Mouse (Mus musculus) hindbrain, postnatal 0 days (tissue): ENCODE results near the gene Wscd2. TPM values are rescaled to one million over a fixed set of nuclear protein-coding genes. Genes with fewer than 3 reads are reported as not detected.
A peak's percentile ranks its signal among the peaks of the same experiment; 100 is the strongest.
"Not testable (repeated sequence)": the region's sequence is repeated elsewhere in the genome, so short reads cannot be mapped to it uniquely, and the experiment has no call there.

ENCODE experiments used
- ATAC-seq: fragments of 200-750 bp; cut with Nextera tagmentation; 2 replicates; pipeline ENCODE4 v1.8.0; 2017; ENCODE audit warnings: mild to moderate bottlenecking, moderate TSS enrichment, moderate library complexity
- DNase-seq: peaks from one replicate; pipeline ENCODE4 v3.0.0-alpha.2; 2015; ENCODE audit warnings: low spot score
- H3K27ac ChIP-seq: fragments of 300-500 bp; sonication (generic); 2 replicates; pipeline ENCODE4 v1.5.1; 2014; ENCODE audit warnings: mild to moderate bottlenecking
- H3K27me3 ChIP-seq: fragments of 300-500 bp; sonication (generic); 2 replicates; pipeline ENCODE4 v1.6.1; 2014; ENCODE audit warnings: low read length, mixed read lengths; ENCODE audit not compliant: insufficient read depth
- H3K36me3 ChIP-seq: fragments of 300-500 bp; sonication (generic); 2 replicates; pipeline ENCODE4 v1.6.1; 2014; ENCODE audit warnings: low read length, mixed read lengths; ENCODE audit not compliant: insufficient read depth
- H3K4me1 ChIP-seq: fragments of 300-500 bp; sonication (generic); 2 replicates; pipeline ENCODE4 v1.6.1; 2014; ENCODE audit warnings: antibody characterized with exemption, low read length, mixed read lengths; ENCODE audit not compliant: insufficient read depth
- H3K4me2 ChIP-seq: fragments of 300-500 bp; sonication (generic); 2 replicates; pipeline ENCODE4 v1.6.1; 2014; ENCODE audit warnings: low read depth, mild to moderate bottlenecking, low read length, moderate library complexity, mixed read lengths
- H3K4me3 ChIP-seq: fragments of 300-500 bp; sonication (generic); 2 replicates; pipeline ENCODE4 v1.5.1; 2014; ENCODE audit warnings: low read length
- H3K9ac ChIP-seq: fragments of 300-500 bp; sonication (generic); replicated peaks from 2 replicates; pipeline ENCODE4 v1.6.1; 2014; ENCODE audit warnings: mild to moderate bottlenecking, low read length, moderate library complexity, mixed read lengths
- H3K9me3 ChIP-seq: fragments of 300-500 bp; sonication (generic); 2 replicates; pipeline ENCODE4 v1.6.1; 2016; ENCODE audit warnings: low read length, mixed read lengths
- CTCF ChIP-seq: IDR thresholded peaks from 2 replicates; pipeline ENCODE4 v1.5.1; 2016; ENCODE audit warnings: antibody characterized with exemption, control low read depth, low read depth
- WGBS: fragments of 180-500 bp; shearing (Covaris S2); extraction: QIAGEN DNeasy Blood & Tissue Kit; methylation state at CpG from one replicate; pipeline ENCODE4 v1.1.7; 2014; 5-methylcytosine and 5-hydroxymethylcytosine counted together
- polyA plus RNA-seq: library from polyadenylated mRNA; unstranded; fragments of >200 nt; fragmentation: Nextera tagmentation; extraction: Ambion mirVana; gene quantifications from 2 replicates; pipeline ENCODE4 v1.2.1, GENCODE M21; 2015
- total RNA-seq: library from RNA; depleted of rRNA; stranded (reverse); fragments of >200 nt; gene quantifications from 2 replicates; pipeline ENCODE4 v1.2.3, GENCODE M21; 2014

Gene Wscd2
- total and polyA plus RNA-seq, 2 experiments from 2014 or later = 9.8 to 33.8 TPM

DNA sequence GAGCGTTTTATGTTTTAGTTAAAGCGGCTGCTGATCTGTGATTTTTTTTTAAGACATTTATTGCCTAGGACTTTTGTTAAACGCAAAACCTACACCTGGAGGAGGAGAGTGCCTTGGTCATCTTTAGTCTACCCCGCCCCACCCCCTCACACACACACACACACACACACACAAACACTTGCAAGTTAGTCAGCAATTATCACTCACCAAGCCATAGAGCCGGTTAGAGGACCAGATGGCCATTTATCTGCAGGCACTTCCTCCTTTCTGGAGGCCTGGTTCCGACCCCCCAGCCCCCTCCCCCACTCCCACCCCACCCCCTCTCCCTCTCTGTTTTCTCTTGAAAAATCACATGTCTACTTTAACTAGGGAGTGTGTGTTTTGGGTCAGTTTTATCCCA, 94.3 kb downstream of the Wscd2 start:
- Histone ChIP-seq H3K27ac (no peak overlapping the region), H3K9me3 (no peaks in the 10 kb centered on the region), H3K4me1 (no peaks in the 10 kb centered on the region), H3K9ac (no peak overlapping the region), H3K36me3 (no peaks in the 10 kb centered on the region), H3K4me3 (no peak overlapping the region), H3K27me3 (no peaks in the 10 kb centered on the region), H3K4me2 (no peak overlapping the region)
- TF ChIP-seq CTCF = no peak
- no peak for DNase-seq
- ATAC-seq = no peak
- WGBS = 53% methylated on average over 6 of the region's 6 CpGs

DNA sequence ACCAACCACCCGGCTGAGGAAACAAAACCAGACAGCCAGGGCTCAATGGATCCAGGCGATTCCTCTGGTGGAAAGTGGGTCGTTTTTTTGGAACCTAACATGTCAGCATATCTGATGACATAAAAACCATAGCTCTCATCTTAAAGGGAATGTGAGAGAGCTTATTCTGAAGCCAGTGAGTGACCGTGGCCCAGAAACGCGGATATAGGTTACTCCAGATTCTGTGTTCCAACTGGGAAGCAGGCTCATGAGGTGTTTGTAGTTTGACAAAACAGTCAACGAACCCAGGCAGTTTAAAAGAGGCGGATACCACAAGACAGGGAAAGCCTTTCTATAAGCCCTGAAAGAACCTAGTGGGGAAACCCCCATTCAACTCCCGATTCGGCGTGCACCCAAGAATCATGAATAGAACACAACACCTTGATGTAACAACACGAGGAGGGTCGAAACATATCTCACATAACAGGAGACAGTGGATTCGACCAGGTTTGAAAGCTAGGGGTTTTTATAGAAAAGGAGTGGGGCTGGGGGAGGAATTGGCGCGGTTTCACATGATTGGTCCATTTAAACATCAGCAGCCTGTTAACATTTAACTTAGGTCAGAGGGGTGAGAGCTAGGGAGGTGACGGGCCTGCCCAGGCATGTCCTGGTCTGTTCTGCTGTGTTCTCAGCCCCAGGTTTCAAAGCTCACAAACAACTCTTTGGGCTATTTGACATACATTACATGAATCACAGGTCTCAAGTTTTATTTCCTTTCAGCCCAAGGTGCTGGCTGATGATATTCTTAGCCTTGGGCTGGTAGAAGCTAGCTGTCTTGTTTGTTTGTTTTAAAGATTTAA, 95.7 kb downstream of the Wscd2 start:
- H3K27me3 ChIP-seq, H3K4me2 ChIP-seq, H3K4me3 ChIP-seq, H3K9me3 ChIP-seq, H3K36me3 ChIP-seq, DNase-seq, H3K4me1 ChIP-seq, ATAC-seq, H3K27ac ChIP-seq, H3K9ac ChIP-seq: not testable (repeated sequence)
- WGBS = 78% methylated on average over 17 of the region's 17 CpGs

DNA sequence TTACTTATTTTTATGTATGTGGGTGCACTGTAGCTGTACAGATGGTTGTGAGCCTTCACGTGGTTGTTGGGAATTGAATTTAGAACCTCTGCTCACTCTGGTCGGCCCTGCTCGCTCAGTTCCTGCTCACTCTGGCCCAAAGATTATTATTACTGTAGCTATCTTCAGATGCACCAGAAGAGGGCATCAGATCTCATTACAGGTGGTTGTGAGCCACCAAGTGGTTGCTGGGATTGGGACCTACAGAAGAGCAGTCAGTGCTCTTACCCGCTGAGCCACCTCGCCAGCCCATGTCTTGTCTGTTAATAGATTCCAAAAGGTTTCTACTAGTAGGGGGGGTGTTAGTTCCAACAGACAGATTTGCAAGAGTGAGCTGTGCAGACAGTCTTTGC, 96.3 kb downstream of the Wscd2 start:
- WGBS = 52% methylated on average over 5 of the region's 5 CpGs
- H3K4me2 ChIP-seq = not testable (repeated sequence)

DNA sequence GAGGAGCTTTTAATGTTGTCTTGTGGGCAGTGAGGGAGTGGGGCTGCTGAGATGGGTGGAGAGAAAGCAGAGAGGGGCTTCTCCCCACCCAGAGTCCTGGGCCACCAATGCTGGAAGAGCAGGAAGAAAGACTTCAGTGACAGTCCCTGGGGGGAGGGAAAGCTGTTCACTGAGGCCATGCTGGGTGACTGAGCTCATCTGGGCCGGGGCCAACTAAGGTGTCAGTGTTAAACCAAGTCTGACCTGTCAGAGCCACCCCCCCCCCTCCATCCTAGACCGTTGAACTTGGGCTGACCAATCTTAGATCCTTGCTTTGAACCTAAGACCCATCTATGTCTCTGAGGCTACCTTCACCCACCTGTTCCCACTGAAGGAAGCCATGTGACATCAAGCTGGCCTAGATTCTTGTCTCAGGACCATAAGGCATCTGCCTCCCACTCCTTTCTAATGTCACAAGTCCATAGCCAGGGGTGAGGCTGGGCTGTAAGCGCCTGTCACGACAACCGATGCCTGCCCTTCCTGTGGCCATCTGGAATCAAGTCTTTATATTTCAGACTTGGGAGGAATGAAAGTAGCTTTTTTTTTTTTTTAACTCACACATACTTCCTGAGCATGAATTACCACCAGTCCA, 100.0 kb downstream of the Wscd2 start:
- TF ChIP-seq CTCF = no peak
- 72% methylated on average over 5 of the region's 5 CpGs for WGBS
- Histone ChIP-seq H3K27me3 (no peaks in the 10 kb centered on the region), H3K9ac (no peak overlapping the region), H3K4me2 (no peak overlapping the region), H3K9me3 (no peaks in the 10 kb centered on the region), H3K4me3 (no peak overlapping the region), H3K4me1 (peaks cover 18% of the 10 kb centered on the region), H3K36me3 (no peaks in the 10 kb centered on the region), H3K27ac (no peak overlapping the region)
- ATAC-seq (no peak), DNase-seq (no peak)

More for the DNA sequence above, 96.3 kb downstream of the Wscd2 start:
- H3K27ac ChIP-seq, H3K36me3 ChIP-seq, H3K4me3 ChIP-seq, H3K9ac ChIP-seq, H3K27me3 ChIP-seq, DNase-seq, ATAC-seq, H3K4me1 ChIP-seq, H3K9me3 ChIP-seq: not testable (repeated sequence)
- TF ChIP-seq CTCF = peak; percentile 53

DNA sequence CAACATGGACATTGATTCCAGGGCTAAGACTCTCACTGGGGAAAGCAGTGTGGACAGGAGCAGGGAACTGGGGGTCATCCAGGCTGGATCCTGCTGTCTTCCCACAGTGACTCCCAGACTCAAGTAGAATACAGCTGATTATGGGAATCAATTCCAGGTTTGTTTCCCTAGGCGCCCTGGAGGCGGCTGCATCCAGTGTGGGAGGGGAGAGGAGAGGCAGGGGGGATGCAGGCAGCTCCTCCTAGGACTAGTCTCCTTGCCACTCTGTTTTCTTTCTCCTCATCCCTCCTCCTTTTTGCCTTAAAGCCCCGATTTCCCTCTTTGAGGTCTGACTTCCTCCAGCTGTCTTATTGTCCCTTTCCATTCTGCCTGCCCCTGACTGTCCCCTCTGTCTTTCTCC, 101.0 kb downstream of the Wscd2 start:
- Histone ChIP-seq H3K9me3 (no peaks in the 10 kb centered on the region), H3K27me3 (no peaks in the 10 kb centered on the region), H3K36me3 (no peaks in the 10 kb centered on the region), H3K27ac (peak overlapping the region; percentile 76), H3K4me1 (peaks cover 18% of the 10 kb centered on the region), H3K9ac (0 out of 2 replicates have a peak overlapping the region, but pooled peaks have one; percentile 9), H3K4me2 (no peak overlapping the region), H3K4me3 (no peak overlapping the region)
- 13% methylated on average over 3 of the region's 3 CpGs for WGBS
- DNase-seq (no peak), ATAC-seq (no peak)
- no peak for TF ChIP-seq CTCF

DNA sequence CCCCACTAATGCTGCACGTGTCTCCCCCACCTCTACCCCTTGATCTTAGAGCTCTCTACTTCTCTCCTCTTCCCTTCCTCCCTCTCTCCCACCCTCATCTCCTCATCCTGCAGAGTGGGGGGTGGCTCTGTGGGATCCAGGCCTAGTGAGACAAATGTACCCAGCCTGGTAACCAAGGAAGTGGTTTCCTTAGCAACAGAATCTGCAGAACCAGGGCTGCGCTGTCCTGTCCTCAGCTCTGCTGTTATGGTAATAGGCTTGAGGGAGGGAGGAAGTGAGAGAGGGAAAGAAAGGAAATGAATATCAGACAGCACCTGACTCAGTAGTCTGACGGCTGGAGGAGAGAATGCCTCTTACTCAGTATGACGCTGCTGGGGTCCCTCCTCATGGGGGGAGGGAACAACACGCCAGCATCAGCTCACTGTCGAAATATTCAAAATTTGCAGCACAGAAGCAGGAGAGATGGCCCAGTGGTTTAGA, 101.7 kb downstream of the Wscd2 start:
- peak; percentile 87 for DNase-seq

More for the DNA sequence above, 101.7 kb downstream of the Wscd2 start:
- Histone ChIP-seq H3K27me3 (no peaks in the 10 kb centered on the region), H3K9ac (no peak overlapping the region), H3K36me3 (no peaks in the 10 kb centered on the region), H3K27ac (peak overlapping the region; percentile 76), H3K9me3 (no peaks in the 10 kb centered on the region), H3K4me3 (no peak overlapping the region), H3K4me1 (peaks cover 18% of the 10 kb centered on the region), H3K4me2 (no peak overlapping the region)
- TF ChIP-seq CTCF = no peak
- 2% methylated on average over 6 of the region's 6 CpGs for WGBS
- peak; percentile 91 for ATAC-seq
